Mouse (Mus musculus) erythroblast, adult 5-6 weeks (primary cell): ENCODE results near the gene Agbl3. TPM values are rescaled to one million over a fixed set of nuclear protein-coding genes. Genes with fewer than 3 reads are reported as not detected.
A peak's percentile ranks its signal among the peaks of the same experiment; 100 is the strongest.

Experiments used
- ATAC-seq: replicated peaks from 2 replicates; pipeline ENCODE4 v1.8.0; 2016; ENCODE audit warnings: moderate number of reproducible peaks, mild to moderate bottlenecking, moderate TSS enrichment, inconsistent platforms; ENCODE audit not compliant: poor library complexity, low FRiP score, severe bottlenecking
- total RNA-seq, 2 experiments: library from RNA; stranded (forward) in 1 of 2; stranded (reverse) in 1 of 2; fragments of 150-400 nt in 1 of 2; fragments of 200-764, 138-1000 nt in 1 of 2; gene quantifications; 2 replicates each; pipeline versions ENCODE4 v1.2.3 to v1.2.4; 2015 to 2017; ENCODE audit warnings: low replicate concordance in 2 of 2

Gene Agbl3
- total RNA-seq, 2 experiments from 2014 or later: 1.2 to 4.6 TPM

DNA sequence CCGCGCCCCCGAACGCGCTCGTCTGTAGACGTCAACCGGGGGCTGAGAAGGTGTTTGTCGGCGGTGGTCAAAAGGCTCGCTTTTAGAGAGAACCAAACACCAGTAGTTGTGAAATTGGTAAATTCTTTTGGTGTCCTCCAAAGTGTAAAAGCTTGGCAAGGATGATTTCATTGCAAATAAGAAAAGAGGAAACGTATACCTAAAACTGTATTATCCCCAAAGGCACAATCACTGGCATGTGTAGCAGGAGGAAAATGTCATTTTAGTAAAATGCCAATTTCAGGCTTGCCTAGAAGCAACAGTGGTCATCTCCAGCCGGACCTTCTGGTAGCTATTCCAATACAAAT, 684 bp downstream of the Agbl3 start:
- peak; percentile 15; the same call in 1 of the 2 replicates for ATAC-seq

- ATAC-seq: no peak
These were observed 2.3 kb downstream of the Agbl3 start for GRCm38 (mm10) chr6:34782493-34782892.

DNA sequence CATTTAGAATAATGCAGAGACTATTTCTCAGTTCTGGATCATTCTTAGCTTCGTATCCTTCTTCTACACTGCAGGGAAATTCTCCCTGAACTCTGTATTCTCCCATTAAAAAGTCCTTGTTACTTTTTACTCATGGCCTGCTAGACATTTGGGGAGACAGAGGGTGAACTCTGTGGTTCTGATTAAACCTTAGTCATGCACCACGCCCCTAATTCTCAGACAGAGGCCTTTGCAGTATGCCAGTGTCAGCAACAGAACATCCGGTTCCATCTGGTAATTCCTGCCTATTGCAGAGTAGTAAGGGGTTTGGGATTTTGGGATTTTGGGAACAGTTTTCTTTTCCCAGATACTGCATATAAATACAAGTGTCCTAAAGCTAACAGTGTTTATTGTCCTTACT, 16.6 kb downstream of the Agbl3 start:
- ATAC-seq: no peak

DNA sequence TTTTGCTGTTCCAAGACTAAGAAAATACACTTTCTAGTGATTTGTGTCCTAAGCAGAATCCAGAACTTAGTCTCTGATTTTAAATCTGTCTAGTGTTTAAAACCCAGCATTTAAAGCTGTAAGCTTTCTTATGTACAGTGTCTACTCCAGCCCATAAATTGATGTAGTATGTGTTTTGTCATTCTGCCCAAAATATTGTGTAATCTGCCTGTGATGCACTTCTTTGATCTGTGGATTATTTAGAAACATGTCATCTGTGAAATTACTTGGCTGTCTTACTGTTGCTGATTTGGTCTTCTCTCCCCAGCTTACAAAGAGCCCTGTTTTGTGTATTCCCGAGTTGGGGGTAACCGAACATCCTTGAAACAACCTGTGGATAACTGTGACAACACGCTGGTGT, 17.7 kb downstream of the Agbl3 start:
- ATAC-seq: no peak

- no peak for ATAC-seq
These were observed 25.4 kb downstream of the Agbl3 start for GRCm38 (mm10) chr6:34805582-34805981.

DNA sequence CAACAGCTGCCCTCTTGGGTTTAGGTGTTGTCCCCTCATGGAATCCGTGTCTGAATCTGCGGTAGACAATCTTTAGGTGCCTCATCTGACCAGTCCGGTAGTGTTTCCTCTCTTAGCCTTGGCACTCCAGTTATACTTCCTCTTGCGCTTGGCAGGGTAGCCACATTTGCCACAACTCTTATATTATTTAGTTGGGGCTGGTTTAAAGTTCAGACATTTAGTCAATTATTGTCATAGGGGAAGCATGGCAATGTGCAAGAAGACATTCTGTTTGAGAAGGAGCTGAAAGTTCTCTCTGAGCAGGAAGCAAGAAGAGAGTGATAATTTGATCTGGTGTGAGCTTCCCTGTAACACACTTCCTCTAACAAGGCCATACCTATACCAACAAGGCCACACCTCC, 30.4 kb downstream of the Agbl3 start:
- ATAC-seq: no peak

GRCm38 (mm10) chr6:34824406-34824805, 44.2 kb downstream of the Agbl3 start:
- no peak for ATAC-seq

GRCm38 (mm10) chr6:34832352-34832751, 52.1 kb downstream of the Agbl3 start:
- no peak for ATAC-seq

GRCm38 (mm10) chr6:34861546-34862053, 81.4 kb downstream of the Agbl3 start:
- peak; percentile 65 for ATAC-seq

GRCm38 (mm10) chr6:34862381-34862780, 82.1 kb downstream of the Agbl3 start:
- ATAC-seq: peak; percentile 69

DNA sequence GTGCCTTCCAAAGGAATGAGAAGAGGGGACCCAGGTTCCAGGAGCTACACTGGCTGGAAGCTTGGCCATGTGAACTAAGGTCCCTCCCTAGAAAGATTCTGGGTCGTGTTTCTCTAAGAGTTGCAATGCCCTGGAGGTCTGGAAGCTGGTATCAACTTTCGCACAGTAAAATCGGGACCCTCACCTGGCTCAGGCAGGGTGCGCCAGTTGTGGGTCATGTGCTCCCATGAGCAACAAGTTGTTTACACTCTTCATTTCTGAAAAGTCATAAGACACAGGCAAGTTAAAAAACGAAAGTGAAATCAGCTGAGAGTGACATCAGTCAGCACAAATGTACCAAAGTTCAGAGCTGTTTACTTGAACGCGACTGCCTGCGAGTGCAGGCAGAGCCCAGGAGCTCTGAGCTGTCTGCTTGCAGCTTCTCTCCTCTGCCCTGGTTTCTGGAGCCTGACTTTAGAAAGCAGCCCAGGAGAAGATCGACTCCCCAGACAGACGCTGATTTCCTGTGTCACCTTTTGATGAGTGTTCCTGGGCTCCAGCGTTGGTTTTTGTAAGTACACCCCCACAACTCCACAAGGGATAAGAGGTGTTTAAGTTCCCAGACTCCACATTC, 82.7 kb downstream of the Agbl3 start, which contains the start of gene Tmem140:
Gene Tmem140 (plus strand): TSS at position 356 of the 613 bp plus-strand sequence.
- peak; percentile 82 for ATAC-seq

GRCm38 (mm10) chr6:34863786-34864514, 83.7 kb downstream of the Agbl3 start:
- no peak for ATAC-seq

DNA sequence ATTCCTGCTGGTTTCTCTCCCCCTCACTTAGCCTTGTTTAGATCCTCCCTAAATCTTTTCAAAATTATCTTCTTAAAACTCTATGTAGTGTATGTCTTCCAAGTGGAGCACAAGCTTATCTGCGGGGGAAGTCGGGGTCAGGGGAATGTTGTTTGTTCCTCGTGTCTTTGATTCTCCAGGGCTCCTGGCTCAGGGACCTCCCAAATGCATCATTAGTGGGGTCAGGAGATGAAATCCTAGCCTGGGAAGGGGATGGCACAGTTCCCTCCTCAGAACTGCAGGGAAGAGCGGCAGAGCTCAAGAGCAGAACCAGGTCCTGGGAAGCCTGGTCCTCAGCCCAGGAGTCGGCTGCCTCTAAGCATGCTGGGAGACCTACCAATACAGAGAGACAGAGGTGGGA, 85.0 kb downstream of the Agbl3 start:
- ATAC-seq: no peak

DNA sequence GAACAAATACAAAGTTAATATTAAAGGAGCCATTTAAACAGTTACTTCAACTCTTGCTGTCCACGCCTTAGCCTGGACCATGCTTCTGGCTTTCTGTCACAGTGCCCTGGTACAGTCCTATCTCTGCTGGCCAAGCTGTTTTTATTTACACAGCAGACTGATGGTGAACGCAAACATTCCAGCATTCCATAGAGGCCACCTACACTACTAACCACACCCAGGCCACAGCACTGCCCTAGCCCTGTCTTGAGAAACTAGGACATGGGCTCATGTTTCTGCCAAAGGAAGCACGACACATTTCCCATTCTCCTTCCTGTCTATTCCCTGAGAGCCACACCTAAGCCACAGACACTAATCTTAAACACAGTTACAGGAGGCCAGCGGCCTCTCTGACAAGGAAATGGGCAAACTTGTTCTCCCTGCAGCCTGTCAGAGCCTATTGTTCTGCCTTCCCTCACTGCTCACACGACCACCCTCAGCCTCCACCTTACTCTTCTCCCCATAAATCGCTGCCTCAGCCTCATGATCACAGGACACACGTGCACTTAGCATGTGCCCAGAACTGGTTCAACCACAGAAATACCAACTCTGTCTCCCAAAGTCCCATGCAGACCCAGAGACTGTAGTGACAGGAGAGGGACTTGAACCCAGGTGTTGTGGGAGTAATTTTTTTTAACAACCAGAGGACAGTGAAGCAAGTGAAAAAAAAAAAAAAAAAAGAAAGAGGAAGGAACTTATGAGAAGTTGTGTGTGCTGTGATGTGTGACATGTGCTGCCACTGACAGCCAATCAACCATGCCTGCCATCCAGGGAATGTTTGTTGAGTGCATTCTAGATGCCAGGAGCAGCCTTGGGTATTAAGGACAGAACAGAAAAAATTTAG, 85.7 kb downstream of the Agbl3 start:
- no peak for ATAC-seq

- ATAC-seq: no peak
These were observed 86.6 kb downstream of the Agbl3 start for GRCm38 (mm10) chr6:34866786-34867185.

DNA sequence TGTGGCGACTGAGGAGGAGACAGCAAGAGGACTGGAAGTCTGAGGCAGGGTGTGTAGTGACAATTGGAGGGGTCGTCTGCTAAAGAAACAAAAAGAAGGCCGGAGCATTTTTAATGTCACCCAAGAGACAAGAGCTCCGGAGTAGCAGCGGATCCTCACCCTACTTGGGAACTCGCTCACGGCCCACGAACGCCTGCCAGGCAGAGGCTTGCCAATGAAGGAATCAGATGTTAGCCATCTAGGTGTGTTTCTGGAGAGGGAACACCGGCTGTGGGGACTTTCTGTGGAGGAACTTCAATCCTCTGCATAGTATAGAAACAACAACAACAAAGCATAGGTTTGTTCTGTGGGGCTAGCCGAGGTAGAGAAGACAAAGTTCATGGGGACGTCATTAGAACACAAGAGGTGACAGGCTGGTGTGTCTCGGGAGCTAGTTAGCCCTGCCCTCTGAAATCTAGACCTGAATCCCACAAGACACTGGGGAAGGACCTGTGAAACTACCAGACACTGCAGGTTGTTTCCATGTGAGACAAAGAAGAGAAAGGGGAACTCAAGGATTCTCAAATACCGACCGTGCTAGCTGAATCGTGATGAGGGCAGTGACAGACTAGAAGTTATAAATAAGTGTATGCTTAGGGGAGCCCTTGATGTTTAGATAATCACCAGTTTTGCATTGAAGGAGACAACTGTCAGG, 87.2 kb downstream of the Agbl3 start:
- ATAC-seq: no peak

- no peak for ATAC-seq
These were observed 87.7 kb downstream of the Agbl3 start for GRCm38 (mm10) chr6:34867995-34868350.

DNA sequence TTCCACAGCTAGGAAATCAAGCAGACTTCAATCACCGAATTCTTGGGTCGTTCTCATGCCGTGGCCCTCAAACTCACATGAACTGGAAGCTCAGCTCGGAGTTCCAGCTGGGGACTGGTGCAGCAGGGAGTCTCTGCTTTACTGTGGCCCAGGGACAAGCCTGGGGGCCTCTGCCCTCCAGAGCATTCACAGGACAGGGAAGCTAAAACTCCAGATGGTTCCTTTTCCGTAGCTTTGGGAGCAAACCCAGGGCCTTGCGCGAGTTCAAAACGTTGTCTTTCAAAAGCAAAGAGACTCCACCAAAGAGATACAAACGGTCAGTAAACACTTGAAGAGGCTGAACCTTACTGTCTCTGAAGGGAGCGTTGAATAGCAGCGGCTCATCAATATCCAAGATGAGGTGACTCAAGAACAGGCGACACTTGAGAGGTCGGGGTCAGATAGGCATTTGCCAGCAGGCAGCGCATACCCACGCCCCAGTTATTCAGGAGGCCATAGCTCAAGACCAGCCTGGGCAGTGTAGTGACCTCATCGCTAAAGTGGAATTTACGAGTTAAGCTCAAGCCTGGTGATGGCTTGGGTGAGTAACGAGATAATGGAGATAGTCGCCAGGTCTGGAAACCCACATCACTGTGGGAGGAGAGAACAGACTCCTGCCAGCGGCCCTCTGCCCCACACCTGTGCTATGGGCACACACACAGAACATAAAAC, 88.4 kb downstream of the Agbl3 start:
- no peak; the same call in 1 of the 2 replicates for ATAC-seq

- ATAC-seq: peak; percentile 62
These were observed 89.1 kb downstream of the Agbl3 start for GRCm38 (mm10) chr6:34869225-34869915.
